Mouse (Mus musculus) adrenal gland, adult 18-20 months (tissue): ENCODE measurements at regions not wholly inside any gene's neighbourhood (a gene's known extent, or its start where the extent isn't known, plus 50 kb on each side); places are given as distances from the start of the nearest gene placed in this dataset.
A peak's percentile ranks its signal among the peaks of the same experiment; 100 is the strongest.

Source experiments
- DNase-seq, 2 experiments: peaks; one replicate each; pipeline ENCODE4 v3.0.0; 2021 to 2022; ENCODE audit warnings: low spot score in 2 of 2

GRCm38 (mm10) chr6:33117877-33118276, 57.8 kb upstream of the Chchd3 start:
- DNase-seq, result no peak

- DNase-seq, result no peak
These were observed 60.5 kb upstream of the Chchd3 start for GRCm38 (mm10) chr6:33120581-33120980.

DNA sequence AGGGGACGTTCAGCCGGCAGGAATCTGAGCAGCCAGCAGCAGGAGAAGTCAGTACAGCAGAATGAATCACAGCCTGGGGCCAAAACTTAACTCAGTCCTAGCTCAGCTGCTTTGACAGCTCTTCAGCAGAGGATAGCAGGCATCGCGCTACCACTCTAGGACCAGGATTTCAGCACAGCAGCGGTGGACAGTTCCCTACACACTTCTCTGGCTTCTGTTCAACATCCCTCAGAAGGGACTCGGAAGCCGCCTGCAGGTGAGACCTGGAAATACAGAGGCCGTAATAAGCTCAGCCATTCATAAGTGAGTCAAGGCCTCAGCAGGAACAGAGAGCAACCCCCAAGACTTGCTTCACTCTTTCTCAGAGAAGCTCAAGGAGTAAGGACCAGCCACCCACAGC, 66.5 kb upstream of the Chchd3 start:
- peak; percentile 66 to 70 for DNase-seq

GRCm38 (mm10) chr6:33136906-33137305, 76.8 kb upstream of the Chchd3 start:
- DNase-seq, result no peak

DNA sequence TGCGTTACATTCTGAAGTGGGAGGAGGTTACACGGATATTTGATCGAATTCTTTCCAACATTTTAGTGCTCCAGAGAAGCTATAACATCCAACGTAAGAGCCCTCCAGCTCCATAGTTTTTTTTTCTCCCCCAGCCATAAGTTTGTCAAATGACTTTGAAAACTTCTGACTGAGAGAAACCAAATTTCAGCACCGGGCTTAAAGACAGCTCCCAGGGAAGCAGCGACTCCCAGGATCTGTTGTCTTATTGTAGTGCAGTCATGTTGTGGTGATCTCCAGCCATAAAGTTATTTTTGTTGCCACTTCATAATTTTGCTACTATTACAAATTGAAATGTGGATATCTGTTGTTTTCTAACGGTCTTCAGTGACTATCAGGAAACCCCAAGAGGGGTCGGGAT, 77.8 kb upstream of the Chchd3 start:
- DNase-seq, result no peak

- DNase-seq, result no peak
These were observed 82.4 kb upstream of the Exoc4 start for GRCm38 (mm10) chr6:33166479-33166878.

GRCm38 (mm10) chr6:33173606-33174005, 75.3 kb upstream of the Exoc4 start:
- no peak for DNase-seq

DNA sequence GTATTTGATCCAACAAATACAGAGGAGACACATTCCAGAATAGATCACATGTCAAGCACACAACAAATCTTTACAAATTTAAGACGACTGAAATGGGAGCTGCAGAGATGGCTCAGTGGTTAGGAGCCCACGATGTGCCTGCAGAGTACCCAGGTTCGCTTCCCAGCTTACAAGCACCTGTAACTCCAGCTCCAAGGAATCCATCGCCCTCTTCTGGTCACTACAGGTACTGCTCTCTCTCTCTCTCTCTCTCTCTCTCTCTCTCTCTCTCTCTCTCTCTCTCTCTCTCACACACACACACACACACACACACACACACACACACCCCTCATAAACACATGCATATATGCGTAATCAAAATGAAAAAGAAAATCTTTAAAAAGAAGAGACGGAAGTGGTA, 74.3 kb upstream of the Exoc4 start:
- DNase-seq, result no peak

GRCm38 (mm10) chr6:33189521-33190246, 59.2 kb upstream of the Exoc4 start:
- DNase-seq, result no peak

- DNase-seq, result no peak
These were observed 55.1 kb upstream of the Exoc4 start for GRCm38 (mm10) chr6:33193823-33194222.
